Mouse (Mus musculus): ENCODE data around the gene Hist2h2aa1.

GRCm38 (mm10) chr3:96260220-96260619, 14.9 kb downstream of the Hist2h2aa1 start:
- TF ChIP-seq CTCF (IDR thresholded peaks at IDR 0.05; ENCODE audit: borderline replicate concordance, insufficient read depth, low read length) (no peak), POLR2A (IDR thresholded peaks at IDR 0.05; ENCODE audit: low read depth, low read length) (no peak)
